Mouse (Mus musculus) myocyte (in vitro differentiated cells): ENCODE measurements at regions not wholly inside any gene's neighbourhood (a gene's known extent, or its start where the extent isn't known, plus 50 kb on each side); places are given as distances from the start of the nearest gene placed in this dataset.

ENCODE experiments used
- H3K27me3 ChIP-seq: one replicate; pipeline ENCODE4 v1.6.1; 2011; ENCODE audit not compliant: control insufficient read depth, insufficient read depth, insufficient read length
- H3K36me3 ChIP-seq: one replicate; pipeline ENCODE4 v1.6.1; 2011; ENCODE audit not compliant: control insufficient read depth, insufficient read depth
- H3K4me2 ChIP-seq: one replicate; pipeline ENCODE4 v1.6.1; 2011; ENCODE audit warnings: low read depth, control low read depth
- H3K4me3 ChIP-seq: one replicate; pipeline ENCODE4 v1.5.1; 2011; ENCODE audit warnings: mild to moderate bottlenecking, control low read depth, moderate library complexity
- H3K79me2 ChIP-seq: one replicate; pipeline ENCODE4 v1.6.1; 2011; ENCODE audit not compliant: control insufficient read depth, insufficient read depth
- H3ac ChIP-seq: one replicate; pipeline ENCODE4 v1.6.1; 2011; ENCODE audit not compliant: control insufficient read depth, insufficient read length
- CEBPB ChIP-seq: IDR thresholded peaks from 2 replicates; pipeline ENCODE4 v1.6.1; 2011; ENCODE audit warnings: mild to moderate bottlenecking, moderate library complexity; ENCODE audit not compliant: poor library complexity, insufficient read depth, severe bottlenecking
- E2F4 ChIP-seq: IDR thresholded peaks from one replicate; pipeline ENCODE4 v1.6.1; 2011; ENCODE audit warnings: mild to moderate bottlenecking, control low read depth, moderate library complexity; ENCODE audit not compliant: insufficient read depth
- MAX ChIP-seq: IDR thresholded peaks from one replicate; pipeline ENCODE4 v1.6.1; 2011; ENCODE audit warnings: low read depth, mild to moderate bottlenecking, control low read depth
- MYOD1 ChIP-seq, 3 experiments: IDR thresholded peaks; one replicate each; pipeline ENCODE4 v1.6.1; 2011; ENCODE audit warnings: control low read depth in 2 of 3, low read depth in 2 of 3, mild to moderate bottlenecking in 2 of 3, moderate library complexity in 1 of 3; ENCODE audit not compliant: insufficient read length in 2 of 3, control insufficient read depth in 1 of 3
- MYOG ChIP-seq, 3 experiments: IDR thresholded peaks; one replicate each; pipeline ENCODE4 v1.6.1; 2011; ENCODE audit warnings: control low read depth in 2 of 3, low read depth in 2 of 3, mild to moderate bottlenecking in 2 of 3; ENCODE audit not compliant: insufficient read length in 2 of 3, control insufficient read depth in 1 of 3, insufficient read depth in 1 of 3
- POLR2A ChIP-seq: IDR thresholded peaks from one replicate; pipeline ENCODE4 v1.6.1; 2011; ENCODE audit warnings: low read depth, mild to moderate bottlenecking, control low read depth, moderate library complexity; ENCODE audit not compliant: insufficient read length
- POLR2AphosphoS2 ChIP-seq: IDR thresholded peaks from one replicate; pipeline ENCODE4 v1.6.1; 2011; ENCODE audit warnings: low read depth, control low read depth; ENCODE audit not compliant: insufficient read length
- REST ChIP-seq: IDR thresholded peaks from one replicate; pipeline ENCODE4 v1.6.1; 2011; ENCODE audit warnings: mild to moderate bottlenecking, control low read depth, moderate library complexity; ENCODE audit not compliant: insufficient read depth, insufficient read length
- SRF ChIP-seq: IDR thresholded peaks from one replicate; pipeline ENCODE4 v1.6.1; 2011; ENCODE audit warnings: low read depth; ENCODE audit not compliant: control insufficient read depth, insufficient read length
- TCF12 ChIP-seq: IDR thresholded peaks from one replicate; pipeline ENCODE4 v1.6.1; 2011; ENCODE audit warnings: mild to moderate bottlenecking, control low read depth; ENCODE audit not compliant: poor library complexity, insufficient read depth, severe bottlenecking
- TCF3 ChIP-seq: IDR thresholded peaks from one replicate; pipeline ENCODE4 v1.6.1; 2011; ENCODE audit warnings: low read depth, control low read depth; ENCODE audit not compliant: insufficient read length
- USF1 ChIP-seq: IDR thresholded peaks from one replicate; pipeline ENCODE4 v1.6.1; 2011; ENCODE audit warnings: low read depth, mild to moderate bottlenecking, control low read depth, moderate library complexity

- Histone ChIP-seq H3K36me3 (no peaks in the 10 kb centered on the region), H3K4me2 (no peak overlapping the region), H3K4me3 (no peak overlapping the region), H3K27me3 (no peaks in the 10 kb centered on the region), H3K79me2 (no peaks in the 10 kb centered on the region), H3ac (no peak overlapping the region)
- no peak for TF ChIP-seq TCF3
- TF ChIP-seq E2F4 = no peak
- TF ChIP-seq POLR2A = no peak
- TF ChIP-seq USF1 = no peak
- no peak for TF ChIP-seq MAX
- no peak for TF ChIP-seq SRF
- TF ChIP-seq TCF12 = no peak
- TF ChIP-seq POLR2AphosphoS2 = no peak
- no peak for TF ChIP-seq CEBPB
- TF ChIP-seq MYOG (IDR thresholded peaks at IDR 0.05; ENCODE audit: control insufficient read depth in 1 of 3, insufficient read depth in 1 of 3, insufficient read length in 2 of 3, low read depth in 2 of 3) = no peak
- no peak for TF ChIP-seq REST
- no peak for TF ChIP-seq MYOD1 (IDR thresholded peaks at IDR 0.05; ENCODE audit: control insufficient read depth in 1 of 3, insufficient read length in 2 of 3, low read depth in 2 of 3)
Observed at GRCm38 (mm10) chr13:78445891-78446725, 246.6 kb upstream of the Nr2f1 start.

- H3K4me2 ChIP-seq = no peak overlapping the region
- TF ChIP-seq TCF3 (no peak), TCF12 (no peak), E2F4 (no peak), MYOG (IDR thresholded peaks at IDR 0.05; ENCODE audit: control insufficient read depth in 1 of 3, insufficient read depth in 1 of 3, insufficient read length in 2 of 3, low read depth in 2 of 3) (no peak), POLR2A (no peak), MAX (no peak), REST (no peak), POLR2AphosphoS2 (no peak), CEBPB (no peak), USF1 (no peak), SRF (no peak), MYOD1 (IDR thresholded peaks at IDR 0.05; ENCODE audit: control insufficient read depth in 1 of 3, insufficient read length in 2 of 3, low read depth in 2 of 3) (no peak)
- no peaks in the 10 kb centered on the region for H3K79me2 ChIP-seq
- no peaks in the 10 kb centered on the region for H3K27me3 ChIP-seq
- no peak overlapping the region for H3K4me3 ChIP-seq
- no peak overlapping the region for H3ac ChIP-seq
- no peaks in the 10 kb centered on the region for H3K36me3 ChIP-seq
Observed at GRCm38 (mm10) chr13:78444691-78445349, 245.3 kb upstream of the Nr2f1 start.

- H3K79me2 ChIP-seq = no peaks in the 10 kb centered on the region
- no peak overlapping the region for H3K4me3 ChIP-seq
- H3K36me3 ChIP-seq = no peaks in the 10 kb centered on the region
- H3ac ChIP-seq = no peak overlapping the region
- H3K4me2 ChIP-seq = no peak overlapping the region
- no peaks in the 10 kb centered on the region for H3K27me3 ChIP-seq
- no peak for TF ChIP-seq POLR2AphosphoS2
- TF ChIP-seq REST = no peak
- no peak for TF ChIP-seq MYOD1 (IDR thresholded peaks at IDR 0.05; ENCODE audit: control insufficient read depth in 1 of 3, insufficient read length in 2 of 3, low read depth in 2 of 3)
- TF ChIP-seq POLR2A = no peak
- TF ChIP-seq USF1 = no peak
- TF ChIP-seq TCF12 = no peak
- no peak for TF ChIP-seq TCF3
- no peak for TF ChIP-seq CEBPB
- no peak for TF ChIP-seq SRF
- no peak for TF ChIP-seq MAX
- no peak for TF ChIP-seq MYOG (IDR thresholded peaks at IDR 0.05; ENCODE audit: control insufficient read depth in 1 of 3, insufficient read depth in 1 of 3, insufficient read length in 2 of 3, low read depth in 2 of 3)
- TF ChIP-seq E2F4 = no peak
Observed at GRCm38 (mm10) chr13:78428469-78428868, 228.9 kb upstream of the Nr2f1 start.

GRCm38 (mm10) chr13:78428084-78428445, 228.5 kb upstream of the Nr2f1 start:
- TF ChIP-seq SRF = no peak
- no peak for TF ChIP-seq REST
- no peak for TF ChIP-seq USF1
- TF ChIP-seq TCF3 = no peak
- TF ChIP-seq MAX = no peak
- TF ChIP-seq POLR2AphosphoS2 = no peak
- TF ChIP-seq MYOD1 (IDR thresholded peaks at IDR 0.05; ENCODE audit: control insufficient read depth in 1 of 3, insufficient read length in 2 of 3, low read depth in 2 of 3) = no peak
- TF ChIP-seq MYOG (IDR thresholded peaks at IDR 0.05; ENCODE audit: control insufficient read depth in 1 of 3, insufficient read depth in 1 of 3, insufficient read length in 2 of 3, low read depth in 2 of 3) = no peak
- no peak for TF ChIP-seq E2F4
- no peak for TF ChIP-seq POLR2A
- TF ChIP-seq CEBPB = no peak
- TF ChIP-seq TCF12 = no peak
- Histone ChIP-seq H3K4me3 (no peak overlapping the region), H3K27me3 (no peaks in the 10 kb centered on the region), H3K4me2 (no peak overlapping the region), H3K79me2 (no peaks in the 10 kb centered on the region), H3K36me3 (no peaks in the 10 kb centered on the region), H3ac (no peak overlapping the region)
